Mouse (Mus musculus): Measurements from ENCODE around the gene Ahcy.

DNA sequence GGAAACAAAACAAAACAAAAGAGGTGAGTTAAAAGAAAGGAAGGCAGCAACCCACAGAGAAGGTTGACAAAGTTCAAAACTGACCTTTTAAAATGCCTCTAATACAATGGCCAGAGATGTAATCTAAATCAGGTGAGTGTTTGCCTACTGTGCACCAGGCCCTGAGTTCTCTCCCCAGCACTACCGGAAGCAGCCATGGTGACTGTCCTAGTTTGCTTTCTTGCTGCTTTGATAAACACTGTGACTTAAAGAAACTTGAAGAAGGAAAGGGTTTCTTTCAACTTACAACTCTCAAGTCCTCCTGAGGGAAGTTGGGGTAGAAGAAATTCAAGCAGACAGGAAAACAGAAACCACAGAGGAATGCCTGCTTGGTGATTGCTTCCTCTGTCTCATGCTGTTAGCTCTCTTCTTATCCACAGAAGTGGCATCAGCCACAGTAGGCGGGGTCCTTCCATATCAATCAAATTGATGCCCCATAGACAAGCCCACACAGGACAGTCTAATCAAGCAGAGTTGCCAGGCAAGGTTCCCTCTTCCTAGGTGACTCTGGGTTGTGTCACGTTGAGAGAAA lies 63.1 kb downstream of the Ahcy start:
- TF ChIP-seq CTCF (conservative IDR thresholded peaks at IDR 0.05; ENCODE audit: low read length) (no peak), POU5F1 (IDR thresholded peaks at IDR 0.05; ENCODE audit: borderline replicate concordance, low read length) (no peak)
